Mouse (Mus musculus): Measurements from ENCODE around the gene Ube2o.

DNA sequence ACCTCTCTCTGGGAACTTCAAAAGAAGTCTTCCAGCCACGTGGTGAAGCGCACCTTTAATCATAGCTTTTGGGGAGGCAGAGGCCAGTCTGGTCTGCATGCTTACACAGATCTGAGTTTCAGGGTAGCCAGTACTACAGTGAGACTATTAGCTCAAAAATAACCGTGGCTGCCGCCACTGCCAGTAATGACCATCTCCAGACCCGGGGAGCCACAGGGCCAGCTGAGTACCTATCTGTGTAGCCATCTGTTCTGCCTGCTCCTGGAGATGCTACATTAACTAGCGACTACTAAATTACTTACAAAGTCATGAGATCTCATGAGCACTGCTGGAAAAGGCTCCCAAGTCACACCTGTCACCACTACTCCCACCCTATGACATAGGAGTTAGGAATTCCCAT lies 6.3 kb downstream of the Ube2o start:
- TF ChIP-seq CTCF (IDR thresholded peaks at IDR 0.05; ENCODE audit: extremely low read depth, insufficient read length, insufficient replicate concordance, low read depth, low read length) = no peak
- no peak for TF ChIP-seq POLR2A (IDR thresholded peaks at IDR 0.05; ENCODE audit: low read depth, low read length)

Data from small intestine, adult 2 months (tissue).